Mouse (Mus musculus) ES-E14 (cell line): ENCODE measurements at regions not wholly inside any gene's neighbourhood (a gene's known extent, or its start where the extent isn't known, plus 50 kb on each side); places are given as distances from the start of the nearest gene placed in this dataset.

Experiments used
- MAFK ChIP-seq: IDR thresholded peaks from 2 replicates; pipeline ENCODE4 v1.6.1; 2014; ENCODE audit warnings: mild to moderate bottlenecking, low read depth, low read length, inconsistent platforms; ENCODE audit not compliant: insufficient read depth
- ZC3H11A ChIP-seq: IDR thresholded peaks from 2 replicates; pipeline ENCODE4 v1.6.1; 2012; ENCODE audit warnings: low read depth, mild to moderate bottlenecking, inconsistent platforms, low read length, borderline replicate concordance

DNA sequence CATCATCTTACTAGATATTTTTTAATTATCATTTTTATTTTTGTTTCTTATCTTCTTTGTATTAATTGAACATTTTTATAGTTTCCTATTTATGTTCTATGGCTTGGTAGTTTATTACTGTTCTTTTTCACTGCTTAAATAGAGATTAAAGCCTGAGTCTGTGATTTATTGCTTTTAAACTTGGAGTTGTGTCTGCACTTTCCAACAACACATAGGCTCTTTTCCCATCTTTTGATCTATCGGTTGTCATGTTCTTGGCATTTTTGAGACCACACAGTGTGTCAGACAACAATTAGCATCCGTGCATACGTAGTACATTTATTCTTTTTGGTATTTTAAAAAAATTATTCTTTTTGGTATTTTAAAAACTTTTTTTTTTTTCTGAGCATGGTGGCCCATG, 173.2 kb upstream of the Tcf21 start:
- TF ChIP-seq MAFK: no peak
- no peak for TF ChIP-seq ZC3H11A
